Mouse (Mus musculus) thymus, adult 2 months (tissue): ENCODE results near the gene Sprr2a1. TPM values are rescaled to one million over a fixed set of nuclear protein-coding genes. Genes with fewer than 3 reads are reported as not detected.

Source experiments
- polyA plus RNA-seq: library from polyadenylated mRNA; depleted of rRNA; stranded (reverse); fragments of >200 nt; gene quantifications from 2 replicates; pipeline ENCODE4 v1.2.3, GENCODE M21; 2012; rRNA removed

The Sprr2a1 gene
- polyA plus RNA-seq, 1 experiment, result 1.5 TPM

Other genes with a start within 250 kb of the Sprr2a1 start
- 0.15 TPM in 1 of 2 replicates, not detected in the other for gene Pglyrp3, start 201.2 kb upstream of the Sprr2a1 start, polyA plus RNA-seq
- gene Lor, start 132.7 kb upstream of the Sprr2a1 start, polyA plus RNA-seq, result 0.69 and 0.71 TPM in 2 replicates
- gene Prr9, start 91.9 kb upstream of the Sprr2a1 start, polyA plus RNA-seq, result 0.14 TPM in 1 of 2 replicates, not detected in the other
- 0.27 TPM in 1 of 2 replicates, not detected in the other for gene Lelp1, start 73.1 kb upstream of the Sprr2a1 start, polyA plus RNA-seq
- 294 and 400 TPM in 2 replicates for gene Sprr2a2, start 121 bp downstream of the Sprr2a1 start, polyA plus RNA-seq
- 7.0 and 8.8 TPM in 2 replicates for gene Sprr2a3, start 69.6 kb downstream of the Sprr2a1 start, polyA plus RNA-seq
- gene Sprr2b, start 100.8 kb downstream of the Sprr2a1 start, polyA plus RNA-seq, result 0.42 and 0.51 TPM in 2 replicates
- 0.73 and 2.9 TPM in 2 replicates for gene Sprr2d, start 123.3 kb downstream of the Sprr2a1 start, polyA plus RNA-seq
- gene Sprr2e, start 136.3 kb downstream of the Sprr2a1 start, polyA plus RNA-seq, result 0.32 and 1.4 TPM in 2 replicates
- 0.52 and 0.93 TPM in 2 replicates for gene Sprr2f, start 149.4 kb downstream of the Sprr2a1 start, polyA plus RNA-seq
- 0.15 TPM in 1 of 2 replicates, not detected in the other for gene Sprr2h, start 169.9 kb downstream of the Sprr2a1 start, polyA plus RNA-seq
- gene Sprr2i, start 192.2 kb downstream of the Sprr2a1 start, polyA plus RNA-seq, result 1.8 TPM in 2 replicates
- 0.22 and 0.34 TPM in 2 replicates for gene Sprr2j-ps, start 202.3 kb downstream of the Sprr2a1 start, polyA plus RNA-seq
- gene Gm9774, start 213.6 kb downstream of the Sprr2a1 start, polyA plus RNA-seq, result 9.9 and 12.4 TPM in 2 replicates
- not detected in 2 replicates for gene Sprr2k, start 216.8 kb downstream of the Sprr2a1 start, polyA plus RNA-seq
- gene Sprr1b, start 223.0 kb downstream of the Sprr2a1 start, polyA plus RNA-seq, result 2.2 and 2.5 TPM in 2 replicates
- gene Sprr3, start 242.9 kb downstream of the Sprr2a1 start, polyA plus RNA-seq, result 0.14 and 0.51 TPM in 2 replicates